Mouse (Mus musculus) Muller cell, postnatal 12 days (primary cell): ENCODE data around the gene Ric1.

Experiments used
- DNase-seq: peaks from one replicate; pipeline ENCODE4 v3.0.0-alpha.2; 2015; ENCODE audit errors: inconsistent ontology term

Ric1 gene

DNA sequence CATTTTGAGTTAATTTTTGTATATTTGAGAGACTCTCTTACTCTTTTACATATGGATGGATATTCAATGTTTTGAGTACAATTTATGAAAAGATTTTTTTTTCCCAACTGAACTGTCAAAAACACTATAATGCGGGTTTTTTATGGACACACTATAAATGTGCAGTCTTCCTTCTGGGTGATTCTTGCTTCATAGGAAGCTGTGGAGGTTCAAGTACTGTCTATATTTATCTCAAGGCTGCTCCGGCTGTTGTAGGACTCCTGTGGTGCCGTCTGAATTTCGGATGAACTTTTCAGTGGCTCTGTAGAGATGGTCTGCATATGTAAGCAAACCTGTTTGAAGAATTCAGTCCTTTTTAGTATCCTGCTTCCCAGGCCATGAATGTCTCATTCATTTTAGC is 86.1 kb downstream of the Ric1 start:
- DNase-seq, result no peak

DNA sequence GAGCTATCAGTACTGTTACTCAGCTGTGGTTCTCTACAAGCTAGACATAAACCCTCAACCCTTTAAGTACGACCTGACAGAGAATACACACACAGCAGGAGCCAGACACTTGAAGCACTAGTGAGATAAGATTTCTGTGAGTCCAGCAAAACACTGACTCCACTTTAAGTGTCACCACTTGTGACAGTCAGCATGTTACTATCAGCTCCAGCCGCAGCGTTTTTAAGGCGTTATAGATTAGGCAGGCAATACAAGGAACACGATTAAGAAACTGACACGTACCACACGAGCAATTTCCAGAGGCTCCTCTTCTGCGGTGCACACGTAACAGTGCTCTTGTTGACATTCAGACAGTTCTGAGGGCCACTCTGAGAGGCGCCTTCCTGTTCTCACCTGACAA is 88.8 kb downstream of the Ric1 start:
- no peak for DNase-seq

DNA sequence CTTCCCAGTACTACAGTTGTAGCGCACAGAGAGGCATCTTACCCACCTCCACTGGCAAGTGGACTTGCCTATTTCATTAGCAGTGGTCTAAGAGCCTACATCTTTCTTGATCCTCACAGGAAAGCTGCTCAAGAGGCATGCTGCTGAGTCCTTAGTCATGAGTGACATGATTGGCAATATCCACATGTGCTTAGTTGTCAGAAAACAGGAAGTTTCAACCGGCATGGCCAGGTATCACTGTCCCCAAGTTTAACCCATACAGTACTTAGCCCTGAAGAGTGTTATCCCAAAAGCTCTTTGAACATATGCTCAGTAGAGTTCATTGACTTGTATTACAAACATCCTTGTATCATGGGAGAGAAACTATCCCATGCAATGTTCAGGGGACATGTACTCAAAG is 90.0 kb downstream of the Ric1 start:
- no peak for DNase-seq

DNA sequence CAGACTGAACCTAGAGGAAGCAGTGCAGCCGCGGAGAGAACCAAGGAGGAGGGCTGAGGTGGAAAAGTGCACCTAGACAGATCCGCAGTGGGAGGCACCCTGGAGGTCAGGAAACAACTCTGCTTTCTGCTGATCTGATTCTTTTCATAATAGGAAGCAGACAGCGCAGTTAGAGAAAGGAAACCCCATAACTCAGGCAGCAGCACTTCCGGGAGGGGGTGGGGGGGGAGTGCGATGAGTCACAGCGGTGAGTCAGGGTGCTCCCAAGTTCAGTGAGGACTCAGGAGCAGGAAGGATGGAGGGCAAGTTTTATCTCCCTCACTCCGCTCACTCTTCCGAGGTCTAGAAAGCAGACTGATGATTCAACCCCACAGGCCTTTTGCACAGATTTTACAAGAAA is 119.0 kb downstream of the Ric1 start:
- DNase-seq, result peak; percentile 87

DNA sequence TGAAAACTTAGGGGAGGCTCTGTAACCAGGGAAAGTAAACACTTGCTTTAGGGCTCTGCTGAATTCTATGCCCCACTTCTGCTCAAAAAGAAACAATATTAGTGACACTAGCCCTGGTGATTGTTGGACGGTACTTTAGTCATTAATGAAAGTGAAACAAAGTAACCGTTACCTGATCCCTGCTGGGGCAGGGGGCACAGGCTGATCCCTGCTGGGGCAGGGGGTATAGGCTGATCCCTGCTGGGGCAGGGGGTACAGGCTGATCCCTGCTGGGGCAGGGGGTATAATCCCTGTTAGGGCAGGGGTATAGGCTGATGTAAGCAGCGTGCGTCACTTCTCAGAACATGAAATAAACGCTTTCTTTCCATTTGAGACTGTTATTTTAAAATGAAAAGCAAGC is 119.4 kb downstream of the Ric1 start:
- DNase-seq, result no peak

DNA sequence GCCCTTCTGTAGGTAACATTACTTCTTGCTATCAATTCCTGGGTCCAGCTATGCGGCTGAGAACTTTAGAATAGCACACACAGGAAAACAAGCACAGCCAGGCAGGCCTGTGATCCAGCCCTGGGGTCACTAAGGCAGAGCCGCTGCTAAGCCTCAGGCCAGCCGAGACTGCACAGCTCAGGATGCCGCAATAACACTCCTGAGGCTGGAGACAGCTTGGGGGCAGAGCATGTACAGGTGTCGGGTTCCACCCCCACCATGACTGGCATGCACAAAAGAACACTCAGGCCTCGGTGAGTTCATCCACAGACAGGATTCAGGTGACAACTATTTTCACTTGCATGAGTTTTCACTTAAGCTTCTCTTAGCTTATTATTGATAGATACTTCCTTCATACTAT is 120.1 kb downstream of the Ric1 start:
- DNase-seq, result no peak

DNA sequence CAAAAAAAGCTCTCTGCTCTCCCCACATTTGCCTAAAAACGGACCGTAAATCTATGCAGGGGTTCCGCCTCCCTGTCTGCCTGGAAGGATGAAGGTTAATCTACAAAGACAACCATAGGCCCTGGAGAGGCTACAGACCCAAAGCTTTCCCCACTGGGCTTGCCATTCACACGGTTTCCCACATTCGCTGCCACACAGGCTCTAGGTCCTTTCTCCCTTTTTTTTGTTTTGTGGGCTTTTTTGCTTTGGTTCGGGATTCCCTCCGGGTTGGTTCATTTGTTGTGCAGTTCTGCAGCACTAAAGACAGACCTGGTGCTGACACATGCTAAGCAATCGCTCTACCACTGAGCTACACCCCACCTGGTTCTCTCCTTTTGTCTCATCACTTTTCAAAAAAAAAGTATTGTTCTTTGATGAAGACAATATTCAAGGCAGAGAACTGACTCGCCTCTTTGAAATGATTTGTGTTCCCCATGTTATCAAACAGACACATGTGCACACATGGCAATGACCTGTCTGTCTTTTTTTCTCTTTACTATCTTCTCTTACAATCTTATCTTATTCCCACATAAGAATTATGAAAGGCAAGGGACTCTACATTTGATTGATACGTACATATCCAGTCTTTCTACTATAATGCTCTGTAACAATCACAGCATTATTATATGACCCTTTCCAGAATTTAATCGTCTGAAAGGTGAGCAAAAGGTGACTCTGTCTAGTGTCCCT is 121.3 kb downstream of the Ric1 start:
- no peak for DNase-seq

DNA sequence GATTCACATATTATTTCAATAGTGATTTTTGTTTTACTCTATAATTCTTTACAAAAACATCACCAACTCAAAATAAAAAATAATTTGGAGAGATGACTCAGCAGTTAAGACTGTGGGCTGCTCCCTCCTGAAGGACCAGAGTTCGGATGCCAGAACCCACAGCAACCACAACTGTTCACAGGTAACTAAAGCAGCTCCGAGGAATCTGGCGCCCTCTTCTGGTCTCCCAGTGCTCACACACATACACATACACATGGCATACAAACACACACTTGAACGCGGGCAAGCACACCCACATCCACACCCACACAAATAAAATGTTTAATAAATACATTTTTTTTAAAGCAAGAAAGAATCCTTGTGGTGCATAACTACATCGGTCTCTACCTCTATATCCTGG is 122.7 kb downstream of the Ric1 start:
- DNase-seq, result no peak

DNA sequence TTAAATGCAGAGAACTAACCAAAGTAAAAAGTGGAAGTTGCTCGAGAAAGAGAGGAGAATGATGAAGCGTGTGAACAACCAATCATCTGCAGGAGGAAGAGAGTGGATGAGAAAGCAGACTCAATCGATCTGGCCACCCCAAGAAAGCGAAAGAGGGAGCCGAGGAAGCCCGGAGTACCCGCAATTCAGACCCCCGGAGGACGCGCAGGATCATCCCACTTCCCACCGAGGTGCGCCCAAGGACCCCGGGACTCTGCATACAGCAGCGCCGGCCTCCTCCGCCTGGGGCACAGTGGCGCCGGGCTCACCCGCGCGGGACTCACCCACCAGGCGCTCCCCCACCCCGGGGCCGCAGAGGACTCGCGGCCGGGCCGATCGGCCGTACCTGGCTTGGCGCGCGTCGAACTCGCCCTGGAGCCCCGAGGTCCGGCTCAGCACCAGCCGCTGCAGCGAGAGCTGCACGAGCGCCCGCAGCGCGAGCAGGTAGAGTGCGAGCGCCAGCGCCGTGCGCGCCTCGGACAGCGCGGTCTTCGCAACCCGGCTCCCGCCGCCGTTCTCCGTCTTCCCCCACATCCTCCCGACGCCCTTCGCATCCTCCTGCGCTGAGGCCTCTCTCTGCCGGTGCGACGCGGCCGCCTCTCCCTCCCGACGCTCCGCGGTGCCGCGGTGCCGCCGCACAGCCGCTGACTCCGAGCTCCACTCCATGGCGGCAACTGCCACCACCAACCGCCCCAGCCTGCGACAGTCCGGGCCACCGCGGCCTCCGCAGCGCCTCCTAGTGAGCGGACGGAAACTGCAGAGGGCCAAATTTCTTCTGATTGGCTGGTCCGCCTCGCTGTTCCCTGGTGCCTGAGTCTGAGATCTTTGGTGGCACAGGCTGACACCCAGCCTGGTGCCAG is 125.8 kb downstream of the Ric1 start, which contains the start of gene Ermp1:
Ermp1 (minus strand) TSS at position 765 of the 899 bp plus-strand sequence.
- DNase-seq, result peak; percentile 92

DNA sequence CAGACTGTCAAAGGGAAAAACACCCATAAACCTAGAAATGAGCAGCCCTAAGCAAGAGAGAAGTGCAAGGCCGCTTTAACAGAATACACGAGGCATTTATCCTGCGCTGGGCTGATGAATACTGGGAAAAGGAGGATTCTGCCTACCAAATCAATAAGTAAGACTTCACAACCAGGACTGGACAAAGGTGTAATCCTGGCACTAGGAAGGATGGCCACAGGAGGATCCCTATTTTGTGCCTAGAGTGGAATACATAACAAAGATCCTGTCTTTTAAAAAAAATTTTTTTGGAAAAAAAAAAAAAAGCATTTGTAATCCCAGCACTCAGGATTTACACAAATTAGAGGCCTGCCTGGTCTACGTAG is 126.5 kb downstream of the Ric1 start:
- DNase-seq, result no peak

DNA sequence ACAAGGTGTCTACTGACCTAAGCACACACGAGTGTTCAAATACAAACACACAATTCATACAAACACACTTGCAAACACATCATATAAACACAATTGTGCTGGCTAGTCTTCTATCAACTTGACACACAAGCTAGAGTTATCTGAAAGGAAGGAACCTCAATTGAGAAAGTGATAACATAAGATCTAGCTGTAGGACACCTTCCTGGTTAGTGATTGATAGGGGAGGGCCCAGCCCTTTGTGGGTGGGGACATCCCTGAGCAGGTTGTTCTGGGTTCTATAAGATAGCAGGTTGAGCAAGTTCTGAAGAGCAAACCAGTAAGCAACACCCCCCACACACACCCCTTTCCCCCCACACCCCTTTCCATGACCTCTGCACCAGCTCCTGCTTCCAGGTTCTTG is 127.6 kb downstream of the Ric1 start:
- DNase-seq, result no peak

DNA sequence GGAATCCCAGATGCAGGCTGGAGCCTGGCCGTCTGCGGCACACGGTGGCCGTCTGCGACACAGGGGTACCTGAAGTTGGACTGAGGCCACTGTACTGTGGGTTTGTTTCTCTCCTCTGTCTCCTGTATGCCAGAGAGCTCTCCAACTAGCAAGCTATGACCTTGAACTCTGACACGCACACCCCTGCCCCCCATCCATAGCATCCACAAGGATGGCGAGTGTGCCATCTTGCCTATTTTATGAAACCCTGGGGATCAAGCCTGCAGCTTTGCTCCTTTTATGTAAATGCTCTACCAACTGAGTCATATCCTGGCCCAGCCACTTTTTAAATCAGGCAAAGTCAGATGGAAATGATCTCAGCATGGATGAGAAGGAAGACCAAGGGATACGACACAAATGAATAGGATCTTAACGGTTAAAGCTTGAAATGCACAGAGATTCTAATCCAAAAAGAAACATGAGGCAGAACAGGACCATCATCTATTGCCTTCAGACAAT is 131.7 kb downstream of the Ric1 start:
- DNase-seq, result no peak

DNA sequence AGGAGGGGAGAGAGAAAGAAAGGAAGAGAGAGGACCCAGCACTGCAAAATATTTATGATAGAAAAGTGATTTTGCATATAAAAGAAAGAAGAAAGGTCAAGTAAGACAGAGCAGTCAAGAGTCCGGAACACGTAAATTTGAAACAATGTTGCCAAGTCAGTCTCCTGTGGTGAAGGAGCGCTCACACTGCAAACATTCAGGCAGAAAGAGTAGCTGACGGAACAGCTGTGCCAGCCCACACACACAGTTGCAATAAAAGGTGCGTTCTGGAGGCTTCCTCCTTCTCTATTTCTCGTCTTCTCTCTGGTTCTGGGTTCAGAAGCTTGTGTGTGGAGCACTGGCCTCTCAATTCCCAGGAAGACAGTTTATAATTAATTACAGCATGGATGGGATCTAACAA is 133.1 kb downstream of the Ric1 start:
- DNase-seq, result no peak

DNA sequence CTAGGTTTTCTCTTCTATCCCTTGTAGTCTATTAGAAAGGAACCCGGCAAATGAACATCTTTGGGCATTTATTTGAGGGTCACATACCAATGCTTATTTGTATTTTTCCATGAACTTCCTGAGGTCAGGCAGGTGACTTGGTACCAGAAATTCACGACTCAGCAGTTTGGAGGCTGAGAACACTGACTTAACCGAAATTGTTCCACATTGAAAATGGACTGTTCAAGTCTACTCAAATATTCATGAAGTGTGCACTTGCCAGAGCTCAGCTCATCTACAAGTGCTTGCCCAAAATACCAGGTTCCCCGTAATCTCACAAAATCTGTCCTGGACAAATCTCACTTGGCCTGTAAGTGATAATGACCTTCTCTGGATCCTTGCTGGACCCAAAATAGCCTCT is 133.9 kb downstream of the Ric1 start:
- DNase-seq, result no peak
